Mouse (Mus musculus): Measurements from ENCODE around the gene Hand2. TPM values are rescaled to one million over a fixed set of nuclear protein-coding genes. Genes with fewer than 3 reads are reported as not detected.

Gene Hand2
- polyA plus RNA-seq, 1 experiment from 2014 or later, result 0.12 TPM

GRCm38 (mm10) chr8:57333483-57333770 is 12.6 kb downstream of the Hand2 start:
- no peak overlapping the region for H3K9ac ChIP-seq (replicated peaks; ENCODE audit: low read depth)
- peak overlapping the region; percentile 19 for H3K4me3 ChIP-seq (ENCODE audit: low read depth, low read length)
- WGBS, result 3% methylated on average over 9 of the region's 9 CpGs

GRCm38 (mm10) chr8:57333795-57334551 is 13.2 kb downstream of the Hand2 start:
- peaks cover 66% of the 10 kb centered on the region for H3K27me3 ChIP-seq (replicated peaks; ENCODE audit: insufficient read depth, low read length)
- peak overlapping the region; percentile 22; the same call in 1 of the 2 replicates for H3K4me2 ChIP-seq (replicated peaks; ENCODE audit: low read depth, low read length)
- 0% methylated on average over 41 of the region's 41 CpGs for WGBS
- no peaks in the 10 kb centered on the region for H3K36me3 ChIP-seq (ENCODE audit: insufficient read depth, low read length)
- H3K9ac ChIP-seq (replicated peaks; ENCODE audit: low read depth), result no peak overlapping the region
- DNase-seq (ENCODE audit: low spot score), result no peak
- no peak for TF ChIP-seq CTCF (IDR thresholded peaks at IDR 0.05)
- TF ChIP-seq EP300 (IDR thresholded peaks at IDR 0.05), result no peak
- H3K4me3 ChIP-seq (ENCODE audit: low read depth, low read length), result peak overlapping the region; percentile 19
- no peak overlapping the region for H3K27ac ChIP-seq (ENCODE audit: low read length)
- no peaks in the 10 kb centered on the region; the same call in 1 of the 2 replicates for H3K4me1 ChIP-seq (ENCODE audit: insufficient read depth, low read depth, low read length)
- no peaks in the 10 kb centered on the region for H3K9me3 ChIP-seq (ENCODE audit: low read length)
- no peak for ATAC-seq

More at GRCm38 (mm10) chr8:57333483-57333770, 12.6 kb downstream of the Hand2 start:
- H3K4me1 ChIP-seq (ENCODE audit: insufficient read depth, low read depth, low read length), result no peaks in the 10 kb centered on the region; the same call in 1 of the 2 replicates
- H3K4me2 ChIP-seq (replicated peaks; ENCODE audit: low read depth, low read length), result peak overlapping the region; percentile 22; the same call in 1 of the 2 replicates
- ATAC-seq (no peak), DNase-seq (ENCODE audit: low spot score) (no peak)
- TF ChIP-seq EP300 (IDR thresholded peaks at IDR 0.05) (no peak), CTCF (IDR thresholded peaks at IDR 0.05) (peak; percentile 40)
- peaks cover 66% of the 10 kb centered on the region for H3K27me3 ChIP-seq (replicated peaks; ENCODE audit: insufficient read depth, low read length)
- no peak overlapping the region for H3K27ac ChIP-seq (ENCODE audit: low read length)
- no peaks in the 10 kb centered on the region for H3K9me3 ChIP-seq (ENCODE audit: low read length)
- H3K36me3 ChIP-seq (ENCODE audit: insufficient read depth, low read length), result no peaks in the 10 kb centered on the region

GRCm38 (mm10) chr8:57334714-57335113 is 13.9 kb downstream of the Hand2 start:
- no peak for TF ChIP-seq CTCF (IDR thresholded peaks at IDR 0.05)
- TF ChIP-seq EP300 (IDR thresholded peaks at IDR 0.05), result no peak
- DNase-seq (ENCODE audit: low spot score) (no peak), ATAC-seq (no peak)
- no peaks in the 10 kb centered on the region for H3K9me3 ChIP-seq (ENCODE audit: low read length)
- no peak overlapping the region for H3K4me3 ChIP-seq (ENCODE audit: low read depth, low read length)
- no peak overlapping the region for H3K4me2 ChIP-seq (replicated peaks; ENCODE audit: low read depth, low read length)
- no peaks in the 10 kb centered on the region for H3K36me3 ChIP-seq (ENCODE audit: insufficient read depth, low read length)
- no peaks in the 10 kb centered on the region; the same call in 1 of the 2 replicates for H3K4me1 ChIP-seq (ENCODE audit: insufficient read depth, low read depth, low read length)
- peaks cover 66% of the 10 kb centered on the region for H3K27me3 ChIP-seq (replicated peaks; ENCODE audit: insufficient read depth, low read length)
- H3K9ac ChIP-seq (replicated peaks; ENCODE audit: low read depth), result no peak overlapping the region
- 5% methylated on average over 5 of the region's 5 CpGs for WGBS
- no peak overlapping the region for H3K27ac ChIP-seq (ENCODE audit: low read length)

- Histone ChIP-seq H3K36me3 (ENCODE audit: insufficient read depth, low read length) (no peaks in the 10 kb centered on the region), H3K4me3 (ENCODE audit: low read depth, low read length) (no peak overlapping the region), H3K4me2 (replicated peaks; ENCODE audit: low read depth, low read length) (no peak overlapping the region), H3K9ac (replicated peaks; ENCODE audit: low read depth) (no peak overlapping the region), H3K9me3 (ENCODE audit: low read length) (no peaks in the 10 kb centered on the region), H3K4me1 (ENCODE audit: insufficient read depth, low read depth, low read length) (no peaks in the 10 kb centered on the region; the same call in 1 of the 2 replicates), H3K27ac (ENCODE audit: low read length) (no peak overlapping the region), H3K27me3 (replicated peaks; ENCODE audit: insufficient read depth, low read length) (peaks cover 69% of the 10 kb centered on the region)
- TF ChIP-seq EP300 (IDR thresholded peaks at IDR 0.05) (no peak), CTCF (IDR thresholded peaks at IDR 0.05) (no peak)
- DNase-seq (ENCODE audit: low spot score), result no peak
- ATAC-seq, result no peak
- WGBS, result 44% methylated on average over 4 of the region's 4 CpGs
These were observed 16.7 kb downstream of the Hand2 start for GRCm38 (mm10) chr8:57337271-57338030.

GRCm38 (mm10) chr8:57339711-57340650 is 19.2 kb downstream of the Hand2 start:
- H3K27ac ChIP-seq (ENCODE audit: low read length), result no peak overlapping the region

More at GRCm38 (mm10) chr8:57339711-57340650, 19.2 kb downstream of the Hand2 start:
- H3K9me3 ChIP-seq (ENCODE audit: low read length), result no peaks in the 10 kb centered on the region
- H3K27me3 ChIP-seq (replicated peaks; ENCODE audit: insufficient read depth, low read length), result peaks cover 65% of the 10 kb centered on the region
- H3K9ac ChIP-seq (replicated peaks; ENCODE audit: low read depth), result no peak overlapping the region
- no peaks in the 10 kb centered on the region for H3K36me3 ChIP-seq (ENCODE audit: insufficient read depth, low read length)
- DNase-seq (ENCODE audit: low spot score) (no peak), ATAC-seq (no peak)
- H3K4me2 ChIP-seq (replicated peaks; ENCODE audit: low read depth, low read length), result no peak overlapping the region
- no peaks in the 10 kb centered on the region for H3K4me1 ChIP-seq (ENCODE audit: insufficient read depth, low read depth, low read length)
- H3K4me3 ChIP-seq (ENCODE audit: low read depth, low read length), result no peak overlapping the region
- TF ChIP-seq CTCF (IDR thresholded peaks at IDR 0.05) (no peak), EP300 (IDR thresholded peaks at IDR 0.05) (no peak)
- 17% methylated on average over 14 of the region's 14 CpGs for WGBS
